Mouse (Mus musculus) ovary, postnatal 14 days (tissue): ENCODE measurements around the gene Olfr876.
"Not testable (repeated sequence)": the region's sequence is repeated elsewhere in the genome, so short reads cannot be mapped to it uniquely, and the experiment has no call there.

ENCODE experiments used
- DNase-seq: peaks from one replicate; pipeline ENCODE4 v3.0.0; 2022; ENCODE audit warnings: low spot score

Gene Olfr876

DNA sequence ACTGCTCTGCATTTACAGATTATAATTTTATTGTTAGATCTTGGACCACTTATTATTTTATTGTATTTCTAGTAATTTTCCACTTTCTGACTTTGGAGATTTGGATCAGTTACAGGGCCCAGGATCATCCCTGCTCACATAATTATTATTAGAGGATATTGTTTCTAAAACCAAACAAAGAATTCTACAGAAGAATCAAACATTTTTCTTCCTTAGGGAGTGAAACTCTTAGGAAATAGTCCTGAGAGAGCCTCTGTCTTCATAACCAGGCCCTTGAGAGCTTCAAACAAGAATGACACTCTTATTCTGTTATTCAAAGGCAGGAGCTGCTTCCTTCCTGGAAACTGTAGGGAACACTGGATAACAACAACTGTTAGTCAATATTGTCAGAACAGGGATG, at the start of gene Olfr876:
TSS of gene Olfr876 (plus strand) at position 301 of the 400 bp plus-strand sequence.
- DNase-seq, result no peak

DNA sequence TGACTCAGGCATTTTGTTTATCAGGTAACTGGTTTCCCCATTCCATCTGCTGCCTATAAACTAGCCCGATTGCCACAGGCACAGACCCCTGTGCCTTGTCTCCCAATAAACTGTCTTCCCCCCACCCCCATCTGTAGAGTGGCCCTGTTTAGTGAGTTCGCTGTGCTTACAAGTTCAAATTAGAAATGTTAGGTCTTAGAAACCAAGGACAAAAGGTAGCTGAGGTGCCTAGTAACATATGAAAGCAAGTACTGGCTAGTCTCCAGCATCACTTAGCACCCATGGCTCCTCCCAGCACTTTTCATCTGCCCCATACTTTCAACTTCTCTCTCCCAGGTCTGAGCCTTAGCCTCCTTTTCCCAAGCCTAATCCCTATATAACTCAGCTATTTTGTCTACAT, 41.1 kb upstream of the Olfr876 start:
- no peak for DNase-seq

DNA sequence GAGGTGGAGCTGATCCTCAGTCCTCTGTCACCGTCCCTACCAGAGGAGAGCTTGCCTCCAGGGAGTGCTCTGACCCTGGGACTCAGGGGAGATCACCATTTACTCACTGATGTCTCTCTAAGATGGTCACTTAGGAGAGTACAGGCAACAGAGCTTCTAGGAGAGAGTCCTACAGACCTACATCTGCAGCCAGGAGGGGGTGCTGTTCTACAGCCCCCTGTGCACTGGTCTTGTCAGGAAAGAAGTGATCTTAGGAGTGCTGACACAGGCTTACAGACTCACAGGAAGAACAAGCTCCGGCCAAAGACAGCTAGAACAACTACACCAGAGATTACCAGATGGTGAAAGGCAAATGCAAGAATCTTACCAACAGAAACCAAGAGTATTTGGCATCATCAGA, 40.3 kb upstream of the Olfr876 start:
- DNase-seq, result no peak

DNA sequence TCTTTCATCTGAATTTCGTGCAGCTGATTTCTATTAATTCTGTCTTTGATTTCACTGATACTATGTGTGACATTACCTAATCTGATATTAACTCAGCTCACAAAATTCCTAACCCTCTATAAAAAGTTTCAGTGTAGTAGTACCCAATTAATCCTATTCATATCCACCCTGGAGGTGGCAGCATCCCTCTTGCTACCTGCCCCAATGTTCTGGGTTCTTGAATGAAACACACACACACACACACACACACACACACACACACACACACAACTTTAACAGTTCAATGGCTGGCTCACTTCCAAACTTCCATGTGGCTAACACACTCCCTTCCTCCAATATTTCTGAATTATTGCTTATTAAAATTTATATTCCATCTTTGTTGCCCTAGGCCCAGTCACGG, 32.2 kb upstream of the Olfr876 start:
- no peak for DNase-seq

GRCm38 (mm10) chr9:37771759-37772158, 31.1 kb upstream of the Olfr876 start, which contains the start of gene Olfr875:
TSS of gene Olfr875 (plus strand) at chr9:37771857.
- DNase-seq, result no peak

DNA sequence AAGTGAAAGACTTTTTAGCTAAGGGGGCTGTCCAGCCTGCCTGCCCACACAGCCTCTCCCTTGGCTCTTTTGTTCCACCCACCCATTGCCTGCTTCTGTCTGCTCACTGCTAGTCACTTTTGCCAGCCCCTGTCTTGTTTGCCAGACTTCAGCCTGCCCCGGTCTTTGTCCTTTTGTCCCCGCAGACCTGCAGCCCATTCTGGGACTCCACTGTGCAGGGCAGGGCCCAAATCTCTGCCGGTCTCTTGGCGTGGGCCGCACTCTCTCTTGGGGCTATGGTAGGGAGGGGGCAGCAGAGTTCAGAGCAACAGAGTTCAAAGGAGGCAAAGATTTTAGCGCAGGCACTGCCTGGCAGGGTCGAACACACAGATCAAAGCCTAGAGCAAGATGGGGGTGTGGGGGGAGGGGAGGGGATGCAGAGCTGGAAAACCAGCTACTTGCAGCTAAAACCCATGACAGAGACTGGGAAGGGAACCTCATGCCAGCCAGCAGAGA, 20.0 kb upstream of the Olfr876 start:
- DNase-seq, result no peak

DNA sequence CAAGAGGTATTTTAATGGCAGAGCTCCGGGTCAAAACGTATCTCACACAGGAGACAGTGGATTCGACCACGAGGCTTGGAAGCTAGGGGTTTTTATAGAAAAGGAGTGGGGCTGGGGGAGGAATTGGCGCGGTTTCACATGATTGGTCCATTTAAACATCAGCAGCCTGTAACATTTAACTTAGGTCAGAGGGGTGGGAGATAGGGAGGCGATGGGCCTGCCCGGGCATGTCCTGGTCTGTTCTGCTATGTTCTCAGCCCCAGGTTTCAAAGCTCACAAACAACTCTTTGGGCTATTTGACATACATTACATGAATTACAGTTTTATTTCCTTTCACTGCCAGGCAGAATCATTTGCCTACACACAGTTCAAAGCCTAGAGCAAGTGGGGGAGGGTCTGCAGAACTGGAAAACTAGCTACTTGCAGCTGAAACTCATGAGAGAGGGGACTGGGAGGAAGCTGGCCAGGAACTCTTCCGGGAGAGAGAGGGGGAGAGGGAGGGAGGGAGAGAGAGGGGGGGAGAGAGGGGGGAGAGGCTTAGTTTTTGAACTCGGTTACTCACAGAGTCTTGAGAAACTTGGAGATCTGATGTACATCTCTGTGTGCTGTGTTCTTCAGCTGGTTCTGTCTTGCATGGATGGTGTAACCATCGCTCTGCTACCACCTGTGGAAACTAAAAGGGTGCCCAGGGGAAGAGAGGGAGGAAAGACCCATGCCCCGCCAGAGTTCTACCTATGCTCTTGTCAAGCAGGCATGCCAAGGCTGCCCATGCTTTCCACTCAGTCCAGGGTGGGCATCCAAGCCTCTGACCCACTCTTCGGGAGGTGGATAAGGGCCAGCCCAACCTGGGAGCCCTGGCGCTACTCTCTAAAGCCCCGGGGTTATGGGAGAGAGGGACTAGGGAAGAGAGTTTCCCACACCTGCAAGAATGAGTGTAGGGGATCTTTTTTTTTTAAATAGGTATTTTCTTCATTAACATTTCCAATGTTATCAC, 19.1 kb upstream of the Olfr876 start:
- not testable (repeated sequence) for DNase-seq

DNA sequence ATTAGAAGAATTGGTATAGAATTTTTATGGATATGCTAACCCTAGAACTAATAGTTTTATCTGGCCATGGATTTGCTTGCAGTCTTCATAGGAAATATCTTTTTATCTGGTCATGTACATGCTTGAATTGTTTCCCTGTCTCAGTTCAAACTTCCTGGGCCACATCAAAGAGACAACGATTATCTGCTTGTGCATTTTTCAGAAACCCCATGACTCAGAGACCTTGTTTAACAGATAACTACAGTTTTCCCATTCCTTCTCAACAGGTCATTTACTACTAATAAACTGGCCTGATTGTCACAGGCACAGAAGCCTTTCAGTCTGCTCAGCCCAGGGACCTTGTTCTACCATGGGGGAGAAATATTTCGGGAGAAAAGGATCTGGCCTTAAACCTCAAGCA, 16.4 kb upstream of the Olfr876 start:
- no peak for DNase-seq

DNA sequence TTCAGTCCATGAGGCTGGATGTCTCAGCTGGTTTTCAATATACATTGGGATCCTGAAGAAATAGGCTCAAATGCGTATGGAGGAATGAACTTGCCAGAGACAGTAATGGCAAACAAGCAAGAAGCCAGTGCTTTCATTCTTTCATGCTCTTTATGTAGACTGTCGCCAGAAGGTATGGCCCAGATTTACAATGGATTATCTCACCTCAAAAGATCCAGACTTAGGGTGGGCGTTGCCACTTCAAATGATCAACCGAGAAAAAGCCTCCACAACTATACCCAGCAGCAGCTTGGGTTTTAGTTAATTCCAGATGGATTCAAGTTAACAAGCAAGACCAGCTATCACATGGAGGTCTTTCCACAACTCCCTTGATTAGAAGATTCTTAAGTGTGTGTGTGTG, 776 bp upstream of the Olfr876 start:
- no peak for DNase-seq

- DNase-seq, result no peak
Measured at GRCm38 (mm10) chr9:37807235-37807634, 4.4 kb downstream of the Olfr876 start.

GRCm38 (mm10) chr9:37808456-37808855, 5.6 kb downstream of the Olfr876 start:
- no peak for DNase-seq

DNA sequence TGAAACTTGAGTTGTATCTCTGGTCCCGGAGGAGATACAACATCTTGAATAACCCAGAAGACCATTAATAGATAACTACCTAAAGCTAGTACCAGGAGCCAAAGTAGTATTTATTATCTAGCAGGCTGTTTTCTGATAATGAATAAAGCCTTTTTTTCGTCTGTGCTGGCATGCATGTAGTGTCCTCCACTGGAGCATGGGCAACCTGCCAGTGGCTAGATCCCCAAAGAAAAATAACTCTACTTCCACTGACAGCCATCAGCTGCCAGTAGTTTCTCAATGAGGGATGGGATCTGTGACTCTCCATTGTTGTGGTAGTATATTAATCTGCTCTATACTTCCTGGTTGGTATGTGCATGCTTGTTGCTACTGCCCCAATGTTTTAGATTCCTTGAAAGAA, 6.1 kb downstream of the Olfr876 start:
- DNase-seq, result no peak

DNA sequence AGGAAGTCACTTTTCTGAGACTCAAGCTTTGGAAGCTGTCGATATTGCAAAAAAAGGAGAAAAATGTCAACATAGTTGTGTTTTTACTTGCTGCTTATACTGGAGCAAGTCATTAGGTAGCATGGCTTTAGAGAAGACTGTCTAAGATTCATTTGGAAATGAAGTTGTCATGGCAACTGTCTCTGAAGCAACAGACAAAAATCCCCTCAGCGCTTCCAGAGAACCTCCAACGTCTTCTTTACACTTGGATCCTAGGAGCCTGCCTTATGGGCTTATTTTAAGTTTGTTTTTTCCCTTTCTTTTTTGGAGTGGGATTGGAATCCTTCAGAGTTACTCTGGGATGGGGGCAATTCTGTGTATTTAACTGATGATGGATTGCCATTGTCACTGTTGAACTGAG, 11.9 kb downstream of the Olfr876 start:
- no peak for DNase-seq

GRCm38 (mm10) chr9:37829881-37830280, 27.1 kb downstream of the Olfr876 start:
- no peak for DNase-seq

GRCm38 (mm10) chr9:37833341-37833740, 30.5 kb downstream of the Olfr876 start:
- no peak for DNase-seq

GRCm38 (mm10) chr9:37849267-37849666, 46.4 kb downstream of the Olfr876 start:
- no peak for DNase-seq

DNA sequence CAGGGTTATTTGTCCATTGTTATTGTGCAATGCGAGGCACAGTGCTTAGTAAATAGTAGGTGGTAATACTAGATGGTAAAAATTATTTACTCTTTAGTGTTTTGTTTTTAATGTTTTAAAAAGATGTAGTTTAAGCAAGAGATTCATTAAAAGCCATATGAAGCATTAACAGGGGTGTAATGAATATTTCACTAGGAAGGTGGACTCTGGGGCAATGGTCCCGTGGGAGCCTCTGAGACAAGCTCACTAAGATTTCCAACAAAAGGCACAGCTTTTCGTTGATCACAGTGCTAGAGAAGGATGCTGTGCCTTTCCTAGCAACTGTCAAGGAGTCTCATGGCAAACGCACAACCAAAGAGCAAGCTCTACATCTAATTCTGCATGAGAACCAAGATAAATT, 51.1 kb downstream of the Olfr876 start, which contains the start of gene Olfr877:
TSS of gene Olfr877 (plus strand) at position 301 of the 400 bp plus-strand sequence.
- no peak for DNase-seq
